Mouse (Mus musculus) liver, adult (tissue): ENCODE results near the gene Slc2a2.

Source experiments
- GATA4 ChIP-seq: IDR thresholded peaks from 2 replicates; pipeline ENCODE4 v1.6.1; 2014; ENCODE audit warnings: mild to moderate bottlenecking, low read length; ENCODE audit not compliant: insufficient replicate concordance

Gene Slc2a2

DNA sequence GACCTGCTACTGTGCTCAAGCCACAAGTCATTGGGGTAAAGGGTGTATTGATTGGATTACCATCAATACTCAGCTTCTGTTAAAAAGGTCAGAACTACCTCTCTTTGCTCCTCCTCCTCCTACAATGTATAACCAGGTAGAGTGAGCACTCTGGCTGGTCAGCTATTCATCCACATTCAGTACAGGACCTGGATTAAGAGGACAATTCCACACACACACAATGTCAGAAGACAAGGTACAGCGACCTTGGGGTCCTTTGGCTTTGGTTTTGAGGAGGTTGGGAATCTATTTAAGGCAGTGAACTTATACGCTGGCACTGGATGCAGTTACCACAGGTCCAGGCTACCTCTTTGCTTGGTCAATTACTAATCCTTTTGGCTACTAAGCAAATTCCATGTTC, at the start of gene Slc2a2:
TSS of gene Slc2a2 (plus strand) at position 107 of the 400 bp plus-strand sequence.
- TF ChIP-seq GATA4: no peak

GRCm38 (mm10) chr3:28652574-28652973, 45.1 kb upstream of the Slc2a2 start:
- TF ChIP-seq GATA4: no peak

DNA sequence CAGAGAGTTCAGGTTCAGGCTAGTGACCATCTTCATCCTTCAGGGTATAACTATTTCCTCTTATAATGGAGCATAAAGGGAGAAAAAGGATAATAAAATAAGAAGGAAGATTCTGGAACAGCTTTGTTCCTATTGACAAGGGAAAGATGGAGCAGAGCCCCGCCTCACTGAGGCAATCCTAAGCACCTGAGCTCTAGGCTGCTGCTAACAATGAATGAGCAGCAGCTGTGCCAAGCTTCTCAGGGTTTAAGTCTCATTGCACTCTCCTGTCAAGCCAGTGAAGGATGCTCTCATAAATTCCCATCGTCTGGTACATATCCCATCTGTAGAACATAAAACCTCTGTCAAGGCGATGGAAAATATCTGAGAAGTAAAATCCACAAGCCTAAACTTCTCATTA, 44.7 kb upstream of the Slc2a2 start:
- TF ChIP-seq GATA4: no peak

DNA sequence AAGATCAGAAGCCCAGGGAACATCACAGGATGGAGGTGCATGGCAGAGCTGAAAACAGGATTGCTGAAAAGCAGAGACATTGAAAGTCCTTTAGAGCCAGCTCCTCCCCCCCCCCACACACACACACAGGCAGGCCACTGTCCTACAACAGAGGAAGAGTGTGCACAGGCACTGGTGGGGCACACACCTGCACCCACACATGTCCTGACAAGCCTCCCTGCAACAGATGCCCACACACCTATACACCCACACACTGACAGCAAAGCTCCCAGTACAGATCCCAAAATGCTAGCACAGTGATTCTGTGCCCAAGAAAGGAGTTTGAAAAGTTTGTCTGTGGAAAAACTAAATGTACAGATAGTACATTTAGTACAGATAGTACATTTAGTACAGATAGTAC, 43.0 kb upstream of the Slc2a2 start:
- no peak for TF ChIP-seq GATA4

GRCm38 (mm10) chr3:28658349-28658748, 39.4 kb upstream of the Slc2a2 start:
- TF ChIP-seq GATA4: no peak

DNA sequence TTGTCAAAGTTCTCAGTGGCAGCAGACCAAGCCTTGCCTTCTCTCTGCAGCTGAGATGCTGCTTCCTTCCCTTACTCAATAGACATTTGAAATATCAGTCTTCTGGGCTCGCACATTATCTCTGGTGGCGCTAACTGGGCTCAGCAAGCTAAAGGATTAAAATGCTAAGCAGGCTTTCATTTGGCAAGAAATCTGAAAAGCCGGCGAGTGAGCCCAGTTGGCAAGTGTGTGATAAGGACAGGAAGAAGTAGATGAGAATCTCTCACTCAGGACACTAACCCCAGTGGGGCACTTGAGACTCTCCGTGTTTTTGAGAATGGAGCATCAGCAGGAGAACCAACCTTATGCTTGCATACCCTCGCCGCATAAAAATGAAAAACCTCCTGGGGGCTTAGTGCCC, 16.9 kb upstream of the Slc2a2 start:
- TF ChIP-seq GATA4: no peak

DNA sequence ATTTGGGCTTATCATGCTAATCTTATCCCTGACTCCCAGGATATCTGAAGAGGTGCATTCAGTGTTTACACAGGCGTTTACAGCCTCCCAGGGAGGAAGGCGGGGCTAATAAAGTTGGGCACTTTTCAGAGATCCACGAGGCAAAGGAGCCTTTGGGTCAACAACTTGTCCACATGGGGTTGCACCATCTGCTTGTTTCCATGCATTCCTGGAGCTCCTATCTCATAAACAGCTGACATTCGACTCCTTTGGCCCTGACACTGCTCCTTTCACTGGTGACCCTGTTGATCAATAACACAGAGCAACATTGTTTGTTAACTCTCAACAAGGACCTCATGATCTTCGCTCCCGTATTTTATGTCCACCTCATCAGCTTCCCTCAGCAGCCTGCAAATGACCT, 15.8 kb upstream of the Slc2a2 start:
- peak; percentile 71; the same call in 1 of the 2 replicates for TF ChIP-seq GATA4

- TF ChIP-seq GATA4: no peak
Measured at GRCm38 (mm10) chr3:28682411-28682810, 15.3 kb upstream of the Slc2a2 start.

DNA sequence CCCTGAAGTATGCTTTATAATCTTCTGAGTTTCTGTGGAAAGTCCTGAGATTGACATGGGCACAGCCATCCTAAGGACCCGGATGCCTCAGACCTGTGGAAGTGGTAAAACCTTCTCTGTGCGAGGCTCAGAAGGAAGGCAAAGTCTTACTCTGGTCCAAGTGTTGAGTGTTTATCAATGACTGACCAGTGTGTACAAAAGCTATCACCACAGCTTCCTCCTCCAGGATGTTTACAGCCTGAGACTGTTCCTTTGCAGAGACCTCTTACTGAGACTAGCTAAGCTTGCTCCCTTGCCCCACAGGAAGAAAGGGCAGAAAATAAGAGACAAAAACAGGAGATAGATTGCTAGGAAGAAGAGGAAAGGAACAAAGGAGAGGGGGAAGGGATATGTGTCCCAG, 12.2 kb upstream of the Slc2a2 start:
- peak; percentile 67; the same call in 1 of the 2 replicates for TF ChIP-seq GATA4

- no peak for TF ChIP-seq GATA4
Measured at GRCm38 (mm10) chr3:28694811-28695210, 2.9 kb upstream of the Slc2a2 start.

GRCm38 (mm10) chr3:28695608-28696007, 2.1 kb upstream of the Slc2a2 start:
- no peak for TF ChIP-seq GATA4

DNA sequence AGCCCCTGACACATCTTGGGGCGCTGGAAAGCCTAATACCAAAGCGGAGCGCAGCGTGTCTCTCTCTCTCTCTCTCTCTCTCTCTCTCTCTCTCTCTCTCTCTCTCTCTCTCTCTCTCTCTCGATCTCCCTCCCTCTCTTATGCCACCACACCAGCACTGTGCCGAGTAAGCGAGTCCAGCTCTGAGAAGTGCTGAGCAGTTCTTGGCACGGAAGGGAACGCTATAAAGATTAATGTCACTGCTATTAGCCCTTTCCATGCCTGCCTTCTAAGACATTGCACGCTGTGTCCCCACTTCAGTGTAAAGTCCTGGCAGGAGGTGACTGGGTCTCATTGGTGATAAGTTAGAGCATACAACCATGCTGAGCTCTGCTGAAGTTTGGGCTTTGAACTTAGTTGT, 1.5 kb upstream of the Slc2a2 start:
- TF ChIP-seq GATA4: no peak

DNA sequence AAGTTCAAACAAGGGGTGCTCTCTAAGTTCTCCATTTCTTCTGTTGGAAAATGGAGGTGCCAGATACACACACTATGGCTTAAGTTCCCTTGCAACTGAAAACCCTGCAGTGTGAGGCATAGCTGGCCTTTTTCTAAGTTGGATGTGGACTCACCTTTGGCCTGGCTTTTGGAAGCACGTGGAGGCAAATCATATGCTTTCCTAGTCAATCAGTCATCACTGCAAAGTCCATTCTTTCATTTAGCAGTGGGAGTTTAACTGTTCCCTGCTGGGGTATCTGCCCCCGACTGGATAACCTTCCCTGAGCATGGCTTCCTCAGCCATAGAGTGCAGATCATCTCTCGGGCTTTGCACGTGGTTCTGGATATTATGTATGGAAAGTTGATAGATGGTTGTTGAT, 1.9 kb downstream of the Slc2a2 start:
- 0 out of 2 replicates have a peak, but pooled peaks have one; percentile 22 for TF ChIP-seq GATA4

DNA sequence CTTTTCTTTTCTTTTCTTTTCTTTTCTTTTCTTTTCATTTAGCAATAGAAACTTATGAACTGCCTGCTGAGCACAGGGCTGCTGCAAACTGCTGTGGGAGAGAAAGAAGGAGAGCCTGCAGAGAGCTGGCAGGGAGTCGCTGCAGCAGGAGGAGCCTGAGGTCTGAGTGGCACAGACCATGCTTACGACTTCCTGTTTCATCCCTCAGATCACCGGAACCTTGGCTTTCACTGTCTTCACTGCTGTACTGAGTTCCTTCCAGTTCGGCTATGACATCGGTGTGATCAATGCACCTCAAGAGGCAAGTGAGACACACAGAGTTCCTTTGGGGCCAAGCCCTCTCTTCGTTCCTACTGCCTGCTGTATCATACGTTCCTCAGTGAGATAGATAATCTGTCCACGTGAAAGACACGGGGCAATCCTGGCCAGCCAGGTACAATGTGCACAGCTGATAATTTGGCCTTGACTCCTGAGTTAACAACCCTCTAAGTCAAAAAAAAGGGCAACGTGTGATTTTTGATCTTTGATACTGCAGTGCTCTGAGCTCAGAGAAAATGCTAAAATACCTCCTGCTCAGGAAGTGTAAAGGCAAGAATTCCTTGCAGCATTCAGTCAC, 7.9 kb downstream of the Slc2a2 start:
- TF ChIP-seq GATA4: peak; percentile 92; the same call in 1 of the 2 replicates

DNA sequence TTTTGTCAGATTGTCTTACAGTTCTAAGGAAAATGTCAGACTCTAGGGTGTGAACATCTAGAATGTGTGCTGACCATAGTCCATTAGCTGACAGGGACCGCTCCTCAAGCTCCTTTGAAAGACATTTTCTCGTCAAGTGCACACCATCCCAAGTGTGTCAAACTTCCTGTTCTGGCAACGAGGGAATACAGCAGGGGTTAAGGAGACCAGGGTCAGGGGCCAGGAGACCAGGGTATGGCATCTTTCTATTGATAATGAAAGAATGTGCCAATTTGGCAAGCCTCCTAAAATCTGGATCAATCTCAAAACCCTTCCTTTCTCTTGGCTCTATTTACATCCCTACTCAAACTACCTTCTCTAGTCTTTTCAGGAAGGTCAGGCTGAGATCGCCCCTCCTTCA, 9.0 kb downstream of the Slc2a2 start:
- no peak for TF ChIP-seq GATA4

- TF ChIP-seq GATA4: no peak
Measured at GRCm38 (mm10) chr3:28709740-28710139, 12.0 kb downstream of the Slc2a2 start.

GRCm38 (mm10) chr3:28713913-28714698, 16.4 kb downstream of the Slc2a2 start:
- peak; percentile 87 for TF ChIP-seq GATA4

DNA sequence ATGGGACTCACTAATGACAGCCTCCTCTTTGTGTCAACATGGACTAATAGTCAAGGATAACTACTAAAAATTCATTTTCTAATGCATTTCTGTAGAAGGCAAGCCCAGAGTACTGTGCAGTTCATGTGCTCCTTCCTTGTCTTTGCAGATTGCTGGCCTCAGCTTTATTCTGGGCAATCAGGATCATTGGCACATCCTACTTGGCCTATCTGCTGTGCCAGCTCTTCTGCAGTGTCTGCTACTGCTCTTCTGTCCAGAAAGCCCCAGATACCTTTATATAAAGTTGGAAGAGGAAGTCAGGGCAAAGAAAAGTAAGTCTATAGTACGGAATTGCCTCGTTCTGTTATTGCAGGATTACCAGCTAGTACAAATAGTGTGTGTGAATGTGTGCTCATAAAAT, 20.8 kb downstream of the Slc2a2 start:
- no peak for TF ChIP-seq GATA4
